Mouse (Mus musculus) gastrocnemius, postnatal 36 days (tissue): ENCODE measurements around the gene Fam151a. TPM values are rescaled to one million over a fixed set of nuclear protein-coding genes. Genes with fewer than 3 reads are reported as not detected.

ENCODE experiments used
- total RNA-seq, 2 experiments: library from RNA; stranded (reverse); gene quantifications; 2 replicates each; pipeline ENCODE4 v1.2.3; 2021

Gene Fam151a
- total RNA-seq, 2 experiments from 2014 or later = not detected

Other genes with a start within 250 kb of the Fam151a start
- gene Bsnd, start 241.6 kb upstream of the Fam151a start, total RNA-seq = not detected
- 1 to 10 TPM; 1.5 to 2.3 TPM for gene Dhcr24, start 172.9 kb upstream of the Fam151a start, total RNA-seq
- gene Lexm, start 116.6 kb upstream of the Fam151a start, total RNA-seq = not detected
- not detected for gene Ttc22, start 111.5 kb upstream of the Fam151a start, total RNA-seq
- gene Pars2, start 82.8 kb upstream of the Fam151a start, total RNA-seq = 1 to 10 TPM; 1.3 to 1.7 TPM
- gene Ttc4, start 54.9 kb upstream of the Fam151a start, total RNA-seq = 10 to 100 TPM; 21.6 to 24.4 TPM
- gene Mroh7, start 3.0 kb upstream of the Fam151a start, total RNA-seq = under 1 TPM; 0.47 to 0.64 TPM
- 1 to 10 TPM; 7.9 to 9.5 TPM for gene Acot11, start 71.1 kb downstream of the Fam151a start, total RNA-seq
- gene Ssbp3, start 176.8 kb downstream of the Fam151a start, total RNA-seq = 10 to 100 TPM; 21.3 to 25.6 TPM